Mouse (Mus musculus) ES-E14 (cell line): ENCODE measurements around the gene Tfdp2. TPM values are rescaled to one million over a fixed set of nuclear protein-coding genes. Genes with fewer than 3 reads are reported as not detected.
"Not testable (repeated sequence)": the region's sequence is repeated elsewhere in the genome, so short reads cannot be mapped to it uniquely, and the experiment has no call there.

Source experiments
- DNase-seq: peaks from one replicate; pipeline ENCODE4 v3.0.0-alpha.2; 2013; ENCODE audit warnings: low read depth, low spot score
- H3K27ac ChIP-seq: 2 replicates; pipeline ENCODE4 v1.5.1; 2012; ENCODE audit warnings: low read depth, mild to moderate bottlenecking, low read length, moderate library complexity, mixed read lengths; ENCODE audit not compliant: poor library complexity, insufficient read depth, severe bottlenecking
- H3K36me3 ChIP-seq: 2 replicates; pipeline ENCODE4 v1.6.1; 2012; ENCODE audit warnings: mild to moderate bottlenecking, low read length, moderate library complexity, mixed read lengths; ENCODE audit not compliant: control insufficient read depth, poor library complexity, insufficient read depth, severe bottlenecking
- H3K4me1 ChIP-seq, 2 experiments: fragments of 150-350 bp in 1 of 2; sonication (generic) in 1 of 2; 2 replicates each; pipeline ENCODE4 v1.6.1; 2012; ENCODE audit warnings: low read length in 2 of 2, mild to moderate bottlenecking in 1 of 2, mixed read lengths in 1 of 2; ENCODE audit not compliant: control insufficient read depth in 2 of 2, insufficient read depth in 2 of 2, poor library complexity in 1 of 2
- H3K4me3 ChIP-seq, 2 experiments: fragments of 150-350 bp in 1 of 2; sonication (generic) in 1 of 2; 2 replicates each; pipeline ENCODE4 v1.5.1; 2012; ENCODE audit warnings: low read length in 2 of 2, low read depth in 1 of 2, mild to moderate bottlenecking in 1 of 2, mixed read lengths in 1 of 2; ENCODE audit not compliant: insufficient read depth in 1 of 2, poor library complexity in 1 of 2, severe bottlenecking in 1 of 2
- H3K9ac ChIP-seq: 2 replicates; pipeline ENCODE4 v1.6.1; 2012; ENCODE audit warnings: low read depth, mild to moderate bottlenecking, low read length, mixed read lengths; ENCODE audit not compliant: poor library complexity, insufficient read depth, severe bottlenecking
- H3K9me3 ChIP-seq: fragments of 150-350 bp; sonication (generic); 2 replicates; pipeline ENCODE4 v1.6.1; 2012; ENCODE audit warnings: low read depth, mild to moderate bottlenecking, low read length; ENCODE audit not compliant: control insufficient read depth, insufficient read depth
- CHD2 ChIP-seq: IDR thresholded peaks from 2 replicates; pipeline ENCODE4 v1.6.1; 2014; ENCODE audit warnings: mild to moderate bottlenecking, low read depth, low read length, inconsistent platforms
- HCFC1 ChIP-seq: IDR thresholded peaks from 2 replicates; pipeline ENCODE4 v1.6.1; 2012; ENCODE audit warnings: low read length, inconsistent platforms, borderline replicate concordance; ENCODE audit not compliant: insufficient read depth
- MAFK ChIP-seq: IDR thresholded peaks from 2 replicates; pipeline ENCODE4 v1.6.1; 2014; ENCODE audit warnings: mild to moderate bottlenecking, low read depth, low read length, inconsistent platforms; ENCODE audit not compliant: insufficient read depth
- ZC3H11A ChIP-seq: IDR thresholded peaks from 2 replicates; pipeline ENCODE4 v1.6.1; 2012; ENCODE audit warnings: low read depth, mild to moderate bottlenecking, inconsistent platforms, low read length, borderline replicate concordance
- ZNF384 ChIP-seq: IDR thresholded peaks from 2 replicates; pipeline ENCODE4 v1.6.1; 2012; ENCODE audit warnings: low read depth, low read length, inconsistent platforms
- in situ Hi-C, 2 experiments: fragments of 600-800 bp; cut with MboI; formaldehyde crosslinking; loops; one replicate each; pipeline ENCODE4 v1.15.1; 2025; ENCODE audit warnings: low sequenced_read_pairs in 2 of 2, inconsistent platforms in 1 of 2; ENCODE audit not compliant: unreplicated experiment in 2 of 2
- total RNA-seq: library from RNA; depleted of rRNA; stranded (reverse); fragments of 300-350 nt; gene quantifications from 2 replicates; pipeline ENCODE4 v1.2.3, GENCODE M21; 2012

Gene Tfdp2
- total RNA-seq, 1 experiment, result 45.6 TPM

DNA sequence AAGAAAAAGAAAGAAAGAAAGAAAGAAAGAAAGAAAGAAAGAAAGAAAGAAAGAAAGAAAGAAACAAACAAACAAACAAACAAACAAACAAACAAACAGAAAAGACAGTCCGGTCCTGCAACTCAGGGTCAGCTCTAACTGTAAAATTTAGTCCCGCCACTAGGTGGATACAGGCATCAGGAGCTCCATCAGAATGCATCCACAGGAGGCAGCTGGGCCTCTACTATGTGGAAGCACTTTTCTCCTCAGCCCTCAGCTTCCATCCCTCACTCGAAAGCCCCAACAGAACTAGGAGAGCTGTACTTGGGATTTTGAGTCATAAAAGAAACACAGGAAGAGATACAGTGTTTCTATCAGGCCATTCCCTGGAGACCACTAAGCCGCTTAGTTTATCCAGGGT is 153.9 kb downstream of the Tfdp2 start:
- Histone ChIP-seq H3K9me3 (no peaks in the 10 kb centered on the region), H3K4me1 (peaks cover 13 to 17% of the 10 kb centered on the region in 2 experiments), H3K4me3 (no peak overlapping the region), H3K36me3 (no peaks in the 10 kb centered on the region; the same call in 1 of the 2 replicates), H3K27ac (no peak overlapping the region; the same call in 1 of the 2 replicates), H3K9ac (no peak overlapping the region)
- DNase-seq, result peak; percentile 56
- TF ChIP-seq MAFK, result no peak
- no peak for TF ChIP-seq CHD2
- TF ChIP-seq ZC3H11A, result 0 out of 2 replicates have a peak, but pooled peaks have one; percentile 26
- in situ Hi-C loops, result no loop called here

DNA sequence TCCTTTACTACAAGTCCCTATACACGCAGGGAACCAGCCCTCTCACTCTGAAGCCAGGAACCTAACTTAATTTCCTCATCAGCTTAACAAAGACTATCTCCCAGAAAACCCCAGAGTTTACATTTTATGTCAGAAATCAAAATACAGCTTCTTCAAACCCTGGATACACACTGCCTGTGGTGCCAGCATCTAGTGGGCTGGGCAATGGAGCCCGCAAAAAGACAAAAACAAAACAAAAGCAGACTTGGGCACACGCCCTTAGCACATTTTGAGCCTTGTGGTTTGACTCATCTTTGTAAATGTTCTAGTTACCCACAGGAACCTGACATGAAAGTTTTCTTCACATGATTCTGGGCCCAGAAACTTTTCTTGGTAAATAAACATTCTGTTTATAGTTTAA is 154.4 kb downstream of the Tfdp2 start:
- Histone ChIP-seq H3K9ac (no peak overlapping the region), H3K4me3 (no peak overlapping the region), H3K4me1 (peaks cover 13 to 17% of the 10 kb centered on the region in 2 experiments), H3K27ac (no peak overlapping the region; the same call in 1 of the 2 replicates), H3K36me3 (no peaks in the 10 kb centered on the region; the same call in 1 of the 2 replicates), H3K9me3 (no peaks in the 10 kb centered on the region)
- TF ChIP-seq HCFC1 (no peak), MAFK (no peak), ZNF384 (no peak), CHD2 (no peak), ZC3H11A (no peak)
- in situ Hi-C loops, result no loop called here
- no peak for DNase-seq

DNA sequence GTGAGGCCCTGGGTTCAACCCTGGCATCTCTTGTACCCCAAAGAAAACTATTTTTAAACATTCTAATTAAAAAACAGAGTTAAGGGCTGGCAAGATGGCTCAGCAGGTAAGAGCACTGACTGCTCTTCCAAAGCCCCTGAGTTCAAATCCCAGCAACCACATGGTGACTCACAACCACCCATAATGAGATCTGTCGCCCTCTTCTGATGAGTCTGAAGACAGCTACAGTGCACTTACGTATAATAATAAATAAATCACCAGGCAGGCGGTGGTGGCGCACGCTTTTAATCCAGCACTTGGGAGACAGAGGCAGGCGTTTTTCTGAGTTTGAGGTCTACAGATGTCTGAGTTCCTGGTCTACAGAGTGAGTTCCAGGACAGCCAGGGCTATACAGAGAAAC is 155.7 kb downstream of the Tfdp2 start:
- peaks cover 13 to 15% of the 10 kb centered on the region in 2 experiments for H3K4me1 ChIP-seq
- H3K4me3 ChIP-seq, H3K9ac ChIP-seq, H3K9me3 ChIP-seq, DNase-seq, H3K27ac ChIP-seq, H3K36me3 ChIP-seq, in situ Hi-C loops: not testable (repeated sequence)

DNA sequence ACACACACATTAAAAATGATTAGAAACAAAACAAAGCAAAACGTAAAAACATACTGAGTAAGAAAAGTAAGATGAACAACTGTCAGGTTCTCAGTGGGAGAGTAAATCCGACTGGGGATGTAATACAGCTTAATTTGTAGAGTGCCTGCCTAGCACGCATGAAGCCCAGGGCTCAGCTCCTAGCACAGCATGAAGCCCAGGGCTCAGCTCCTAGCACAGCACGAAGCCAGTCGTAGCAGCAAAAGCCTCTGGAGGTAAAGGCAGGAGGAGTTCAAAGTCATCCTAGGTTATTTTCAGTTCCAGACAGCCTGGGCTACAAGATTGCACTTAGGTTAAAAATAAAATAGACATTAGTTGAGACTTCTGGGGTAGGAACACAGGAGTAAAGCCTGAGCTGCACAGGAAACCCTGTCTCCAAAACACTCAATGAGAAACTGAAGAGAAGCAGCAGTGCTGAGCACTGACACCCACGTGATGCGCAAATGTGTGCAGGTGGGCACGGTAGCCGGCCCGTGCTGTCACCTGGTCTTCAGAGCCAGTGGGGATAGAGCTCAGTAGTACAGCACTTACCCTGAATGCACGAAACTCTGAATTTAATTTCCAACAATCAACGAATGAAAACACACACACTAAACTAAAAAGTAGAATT is 157.2 kb downstream of the Tfdp2 start:
- Histone ChIP-seq H3K36me3 (peaks cover 4% of the 10 kb centered on the region; the same call in 1 of the 2 replicates), H3K4me1 (peaks cover 11 to 15% of the 10 kb centered on the region in 2 experiments), H3K27ac (no peak overlapping the region), H3K9me3 (no peaks in the 10 kb centered on the region), H3K4me3 (no peak overlapping the region), H3K9ac (no peak overlapping the region)
- in situ Hi-C loops, result no loop called here
- no peak for DNase-seq
- TF ChIP-seq ZNF384 (no peak), HCFC1 (no peak), MAFK (no peak), CHD2 (no peak), ZC3H11A (no peak)

DNA sequence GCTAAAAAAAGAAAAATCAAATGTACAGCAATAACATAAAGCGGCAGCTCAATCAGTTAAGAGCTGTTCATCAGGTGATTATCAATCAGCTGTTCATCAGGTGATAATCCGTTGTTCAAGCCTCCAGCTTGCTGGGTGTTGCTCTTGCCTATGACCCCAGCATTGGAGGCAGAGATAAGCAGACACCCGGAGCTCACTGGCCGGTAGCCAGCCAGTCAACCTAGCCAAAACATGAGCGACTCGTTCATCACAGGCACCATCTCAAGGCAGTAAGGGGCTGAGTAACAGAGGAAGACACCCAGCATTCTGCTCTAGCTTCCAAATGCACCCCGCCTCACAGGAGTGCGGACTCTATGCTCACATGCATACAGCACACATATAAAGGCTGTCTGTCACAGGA is 157.7 kb downstream of the Tfdp2 start:
- in situ Hi-C loops, result no loop called here
- no peak for DNase-seq
- peak overlapping the region; percentile 35; the same call in 1 of the 2 replicates for H3K9ac ChIP-seq

More for the DNA sequence above, 157.7 kb downstream of the Tfdp2 start:
- Histone ChIP-seq H3K4me1 (peaks cover 8 to 13% of the 10 kb centered on the region in 2 experiments), H3K4me3 (peak overlapping the region in 1 of 2 experiments; percentile 4; a peak in 1 of 4 replicates), H3K9me3 (no peaks in the 10 kb centered on the region), H3K36me3 (peaks cover 4% of the 10 kb centered on the region; the same call in 1 of the 2 replicates), H3K27ac (peak overlapping the region; percentile 2; the same call in 1 of the 2 replicates)
- no peak for TF ChIP-seq ZNF384
- TF ChIP-seq HCFC1, result no peak
- no peak for TF ChIP-seq CHD2
- no peak for TF ChIP-seq MAFK
- no peak for TF ChIP-seq ZC3H11A
